Mouse (Mus musculus) heart, postnatal 14 days (tissue): ENCODE measurements around the gene Fus. TPM values are rescaled to one million over a fixed set of nuclear protein-coding genes. Genes with fewer than 3 reads are reported as not detected.

ENCODE experiments used
- DNase-seq, 2 experiments: peaks; one replicate each; pipeline ENCODE4 v3.0.0; 2021 to 2022
- intact Hi-C: fragments of 180-260 bp; cut with DNase I; formaldehyde crosslinking; loops from one replicate; pipeline ENCODE4 v1.15.1; 2025
- total RNA-seq, 2 experiments: library from RNA; stranded (reverse); gene quantifications; 2 replicates each; pipeline ENCODE4 v1.2.3; 2021

Fus gene
- total RNA-seq, 2 experiments from 2014 or later = 169 to 184 TPM

GRCm38 (mm10) chr7:128032290-128032988 is 65.2 kb downstream of the Fus start:
- intact Hi-C loops = no loop called here
- DNase-seq = no peak

GRCm38 (mm10) chr7:128032989-128033293 is 65.7 kb downstream of the Fus start:
- no peak for DNase-seq
- intact Hi-C loops = no loop called here

GRCm38 (mm10) chr7:128033616-128034015 is 66.4 kb downstream of the Fus start:
- DNase-seq = no peak
- intact Hi-C loops = no loop called here

Other genes starting within 250 kb of the Fus start
- gene Ctf2, start 235.3 kb upstream of the Fus start, total RNA-seq = not detected
- 1 to 10 TPM; 4.8 to 5.7 TPM for gene Fbxl19, start 222.9 kb upstream of the Fus start, total RNA-seq
- gene Orai3, start 197.6 kb upstream of the Fus start, total RNA-seq = 10 to 100 TPM; 16.6 to 17.3 TPM
- 10 to 100 TPM; 21.0 to 22.3 TPM for gene Setd1a, start 190.8 kb upstream of the Fus start, total RNA-seq
- gene Gm49388, start 181.8 kb upstream of the Fus start, total RNA-seq = 1 to 10 TPM; 2.7 to 3.0 TPM
- gene Hsd3b7, start 166.9 kb upstream of the Fus start, total RNA-seq = 10 to 100 TPM; 14.9 to 18.4 TPM
- 10 to 100 TPM; 66.7 to 68.1 TPM for gene Stx4a, start 143.2 kb upstream of the Fus start, total RNA-seq
- under 1 TPM; 0.65 to 0.83 TPM for gene Stx1b, start 142.9 kb upstream of the Fus start, total RNA-seq
- gene Zfp646, start 91.2 kb upstream of the Fus start, total RNA-seq = 10 to 100 TPM; 21.0 to 21.9 TPM
- gene Zfp668, start 90.6 kb upstream of the Fus start, total RNA-seq = 1 to 10 TPM; 3.8 to 5.5 TPM
- under 1 TPM; 0.59 to 0.88 TPM for gene Prss53, start 76.5 kb upstream of the Fus start, total RNA-seq
- not detected for gene Gm21974, start 72.0 kb upstream of the Fus start, total RNA-seq
- 10 to 100 TPM; 25.6 to 28.1 TPM for gene Vkorc1, start 71.8 kb upstream of the Fus start, total RNA-seq
- 10 to 100 TPM; 85.7 to 86.8 TPM for gene Bckdk, start 63.4 kb upstream of the Fus start, total RNA-seq
- gene Kat8, start 54.9 kb upstream of the Fus start, total RNA-seq = 10 to 100 TPM; 13.5 TPM
- gene Prss8, start 37.4 kb upstream of the Fus start, total RNA-seq = under 1 TPM in 1 of 2 experiments, not detected in 1; 0.24 TPM
- 1 to 10 TPM; 6.4 to 6.7 TPM for gene Prss36, start 20.7 kb upstream of the Fus start, total RNA-seq
- gene Pycard, start 26.4 kb downstream of the Fus start, total RNA-seq = 10 to 100 TPM in 1 of 2 experiments, 1 to 10 TPM in 1; 5.6 to 13.6 TPM
- gene Trim72, start 36.5 kb downstream of the Fus start, total RNA-seq = 100 to 1,000 TPM; 209 to 217 TPM
- gene Itgam, start 95.2 kb downstream of the Fus start, total RNA-seq = 1 to 10 TPM; 4.5 to 5.7 TPM
- gene Gm49368, start 95.2 kb downstream of the Fus start, total RNA-seq = not detected
- under 1 TPM; 0.19 to 0.59 TPM for gene Itgax, start 162.1 kb downstream of the Fus start, total RNA-seq
- gene Itgad, start 186.9 kb downstream of the Fus start, total RNA-seq = under 1 TPM in 1 of 2 experiments, not detected in 1; 0.17 TPM
- gene Cox6a2, start 238.9 kb downstream of the Fus start, total RNA-seq = 1,000 to 10,000 TPM; 1,548 to 1,671 TPM